Mouse (Mus musculus) B cell, adult (primary cell): ENCODE measurements around the gene Tom1l2. TPM values are rescaled to one million over a fixed set of nuclear protein-coding genes. Genes with fewer than 3 reads are reported as not detected.

ENCODE experiments used
- total RNA-seq: library from RNA; stranded (reverse); gene quantifications from 4 replicates; pipeline ENCODE4 v1.2.4, GENCODE M21; 2023; ENCODE audit not compliant: inconsistent age

Gene Tom1l2
- total RNA-seq = 22.8 to 27.0 TPM (median 26.2 TPM) in 4 replicates

GRCm38 (mm10) chr11:60352559-60353411 lies at the start of gene Tom1l2, which contains the start of gene Drc3:
TSS of gene Tom1l2 (minus strand) at chr11:60352905.
TSS of gene Drc3 (plus strand) at chr11:60353329.

GRCm38 (mm10) chr11:60222469-60223236 lies 130.1 kb downstream of the Tom1l2 start, which contains the start of gene Srebf1:
TSS of gene Srebf1 (minus strand) at chr11:60222581.

Other genes with a start within 250 kb of the Tom1l2 start
- 44.7 to 54.6 TPM (median 48.8 TPM) in 4 replicates for gene Rai1, start 247.9 kb downstream of the Tom1l2 start, total RNA-seq
- 107 to 140 TPM (median 125 TPM) in 4 replicates for gene Srebf1, start 130.3 kb downstream of the Tom1l2 start, total RNA-seq
- gene Drc3, start 424 bp upstream of the Tom1l2 start, total RNA-seq = not detected in 4 replicates
- 20.5 to 21.5 TPM (median 20.8 TPM) in 4 replicates for gene Gid4, start 64.2 kb upstream of the Tom1l2 start, total RNA-seq
- gene Atpaf2, start 65.6 kb upstream of the Tom1l2 start, total RNA-seq = 25.3 to 28.5 TPM (median 28.3 TPM) in 4 replicates
- 56.3 to 64.2 TPM (median 60.6 TPM) in 4 replicates for gene Drg2, start 101.7 kb upstream of the Tom1l2 start, total RNA-seq
- 0.45 to 0.66 TPM (median 0.51 TPM) in 4 replicates for gene Myo15, start 116.4 kb upstream of the Tom1l2 start, total RNA-seq
- gene Alkbh5, start 183.5 kb upstream of the Tom1l2 start, total RNA-seq = 68.1 to 71.8 TPM (median 69.8 TPM) in 4 replicates